In genomic region chr7:100997951-100998577, GRCm38 (mm10) we compare ENCODE assay signal across 34 mouse cellular contexts. TPM values are rescaled to one million over a fixed set of nuclear protein-coding genes. Genes with fewer than 3 reads are reported as not detected.
DNase-seq lines count a peak whose midpoint lies in the region; ATAC-seq lines count a peak whose summit lies in the region.
"Had no signal": no experiment of that assay in that cellular context is flagged by ENCODE, and none has a peak within 500 bp of the region (broad histone marks: within the 10 kb centered on the region; RNA-seq: fewer than 3 reads in every experiment).

No protein-coding gene starts in this region.

- ATAC-seq in midbrain, embryonic 11.5 days (ENCODE audit: low FRiP score), result no peak
- ATAC-seq in monocyte, adult 5-6 weeks (replicated peaks; ENCODE audit: insufficient number of reproducible peaks, low FRiP score, low TSS enrichment, poor library complexity, severe bottlenecking), result no peak
- ATAC-seq: forebrain, embryonic 15.5 days; intestine, embryonic 15.5 days; midbrain, embryonic 16.5 days had no signal

- no peak overlapping the region for H3K9ac ChIP-seq in midbrain, embryonic 11.5 days (ENCODE audit: low read length)
- H3K9ac ChIP-seq: embryonic facial prominence, embryonic 13.5 days; forebrain, embryonic 15.5 days; heart, embryonic 13.5 days; hindbrain, embryonic 15.5 days; intestine, embryonic 15.5 days; liver, embryonic 12.5 days; neural tube, embryonic 13.5 days had no signal

- no peaks in the 10 kb centered on the region for H3K9me3 ChIP-seq in midbrain, embryonic 11.5 days (ENCODE audit: control insufficient read depth, low read length)
- H3K9me3 ChIP-seq in midbrain, embryonic 10.5 days (replicated peaks), result no peaks in the 10 kb centered on the region
- H3K9me3 ChIP-seq: embryonic facial prominence, embryonic 13.5 days; forebrain, embryonic 10.5 days; forebrain, embryonic 15.5 days; heart, embryonic 13.5 days; hindbrain, embryonic 15.5 days; intestine, embryonic 15.5 days; liver, embryonic 12.5 days; neural tube, embryonic 13.5 days had no signal

- H3K4me1 ChIP-seq in midbrain, embryonic 11.5 days (ENCODE audit: control insufficient read depth, insufficient read depth, low read length), result no peaks in the 10 kb centered on the region
- peaks cover 7% of the 10 kb centered on the region for H3K4me1 ChIP-seq in midbrain, embryonic 10.5 days
- H3K4me1 ChIP-seq: forebrain, embryonic 15.5 days; hindbrain, embryonic 15.5 days; intestine, embryonic 15.5 days; neural tube, embryonic 13.5 days had no signal

- peak; percentile 5 for DNase-seq in cerebellum, adult 9-10 months
- no peak for DNase-seq in cerebellum, adult 11-12 months
- DNase-seq in gastrocnemius, postnatal 10 days, result peak; percentile 7
- DNase-seq in gastrocnemius, postnatal 25 days, result no peak
- peak; percentile 77 for DNase-seq in midbrain, embryonic 11.5 days (ENCODE audit: low spot score, missing footprints)
- DNase-seq in midbrain, embryonic 10.5 days (ENCODE audit: low spot score), result no peak
- peak; percentile 34 for DNase-seq in ZHBTc4 (ENCODE audit: low read depth, low spot score)
- DNase-seq: adrenal gland, postnatal 25 days; heart, postnatal 10 days; kidney, adult 2 months; kidney, postnatal 36 days; lung, adult 18-20 months; lung, postnatal 10 days; right cerebral cortex, postnatal 4 days; thymus, adult 18-20 months; thymus, postnatal 25 days had no signal

- H3K4me2 ChIP-seq in midbrain, embryonic 11.5 days, result no peak overlapping the region
- H3K4me2 ChIP-seq: embryonic facial prominence, embryonic 13.5 days; forebrain, embryonic 15.5 days; heart, embryonic 13.5 days; hindbrain, embryonic 15.5 days; intestine, embryonic 15.5 days; liver, embryonic 12.5 days; neural tube, embryonic 13.5 days had no signal

- no peaks in the 10 kb centered on the region for H3K36me3 ChIP-seq in midbrain, embryonic 11.5 days (ENCODE audit: control insufficient read depth, insufficient read depth, low read length)
- no peaks in the 10 kb centered on the region for H3K36me3 ChIP-seq in midbrain, embryonic 10.5 days
- H3K36me3 ChIP-seq: embryonic facial prominence, embryonic 13.5 days; forebrain, embryonic 10.5 days; forebrain, embryonic 15.5 days; heart, embryonic 13.5 days; hindbrain, embryonic 15.5 days; intestine, embryonic 15.5 days; liver, embryonic 12.5 days; neural tube, embryonic 13.5 days had no signal

- WGBS in midbrain, embryonic 11.5 days, result 84% methylated on average over 31 of the region's 31 CpGs
- WGBS in midbrain, embryonic 10.5 days, result 86% methylated on average over 31 of the region's 31 CpGs

- H3K27ac ChIP-seq in midbrain, embryonic 11.5 days (ENCODE audit: low read depth, low read length), result no peak overlapping the region
- H3K27ac ChIP-seq in midbrain, embryonic 10.5 days (replicated peaks), result no peak overlapping the region
- H3K27ac ChIP-seq: embryonic facial prominence, embryonic 13.5 days; forebrain, embryonic 10.5 days; forebrain, embryonic 15.5 days; heart, embryonic 13.5 days; hindbrain, embryonic 15.5 days; intestine, embryonic 15.5 days; layer of hippocampus, adult 2 months; left cerebral cortex, adult 2 months; liver, embryonic 12.5 days; macrophage; neural tube, embryonic 13.5 days; stomach, postnatal 0 days had no signal

- no peak overlapping the region for H3K4me3 ChIP-seq in midbrain, embryonic 11.5 days (ENCODE audit: low read depth, low read length)
- no peak overlapping the region for H3K4me3 ChIP-seq in midbrain, embryonic 10.5 days
- H3K4me3 ChIP-seq: embryonic facial prominence, embryonic 13.5 days; forebrain, embryonic 10.5 days; forebrain, embryonic 15.5 days; heart, embryonic 13.5 days; hindbrain, embryonic 15.5 days; intestine, embryonic 15.5 days; layer of hippocampus, adult 2 months; left cerebral cortex, adult 2 months; liver, embryonic 12.5 days; neural tube, embryonic 13.5 days had no signal

- no peaks in the 10 kb centered on the region for H3K27me3 ChIP-seq in midbrain, embryonic 11.5 days (ENCODE audit: control insufficient read depth, insufficient read depth, low read length)
- H3K27me3 ChIP-seq in midbrain, embryonic 10.5 days (ENCODE audit: low read depth, poor library complexity, severe bottlenecking), result peaks cover 9% of the 10 kb centered on the region; the same call in 1 of the 2 replicates
- H3K27me3 ChIP-seq: embryonic facial prominence, embryonic 13.5 days; forebrain, embryonic 15.5 days; hindbrain, embryonic 15.5 days; intestine, embryonic 15.5 days; liver, embryonic 12.5 days; neural tube, embryonic 13.5 days had no signal

RNA-seq across cellular contexts. Expression of gene P2ry2, which starts 14.6 kb away (rescaled TPM):
- total RNA-seq in gastrocnemius, postnatal 10 days (2021), result 10 to 100 TPM; 56.5 to 57.9 TPM
- total RNA-seq in gastrocnemius, postnatal 25 days (2021), result 10 to 100 TPM; 34.3 to 43.7 TPM
- polyA plus RNA-seq in midbrain, embryonic 11.5 days (2014; fragmentation: Nextera tagmentation; extraction: Ambion mirVana), result 0.07 TPM in 1 of 2 replicates, not detected in the other
- polyA plus RNA-seq in midbrain, embryonic 10.5 days (2016; fragmentation: Nextera tagmentation; extraction: Ambion mirVana), result 0.22 TPM in 2 replicates
- total RNA-seq in monocyte, adult 5-6 weeks (2017), result 0.19 to 6.9 TPM (median 0.49 TPM) in 3 replicates

RNA-seq across cellular contexts. Expression of gene P2ry6, which starts 23.6 kb away (rescaled TPM):
- 1 to 10 TPM; 2.3 to 4.0 TPM for total RNA-seq in gastrocnemius, postnatal 10 days (2021)
- 1 to 10 TPM; 1.4 to 1.9 TPM for total RNA-seq in gastrocnemius, postnatal 25 days (2021)
- polyA plus RNA-seq in midbrain, embryonic 11.5 days (2014; fragmentation: Nextera tagmentation; extraction: Ambion mirVana), result 1.6 and 2.4 TPM in 2 replicates
- polyA plus RNA-seq in midbrain, embryonic 10.5 days (2016; fragmentation: Nextera tagmentation; extraction: Ambion mirVana), result 1.8 and 2.4 TPM in 2 replicates
- 15.7 to 27.7 TPM (median 22.9 TPM) in 3 replicates for total RNA-seq in monocyte, adult 5-6 weeks (2017)
- total RNA-seq: common myeloid progenitor, adult 5-6 weeks; granulocyte monocyte progenitor cell, adult 5-6 weeks; hematopoietic stem cell, adult 5-6 weeks; megakaryocyte-erythroid progenitor cell, adult 5-6 weeks had no signal

Comparison
In these comparisons a context has a peak if more than half of its experiments do, and no peak if none do; other contexts are left out.
1. DNase-seq: peak in cerebellum, adult 9-10 months (single experiment), gastrocnemius, postnatal 10 days (single experiment), midbrain, embryonic 11.5 days (single experiment) and ZHBTc4 (single experiment); none in cerebellum, adult 11-12 months (single experiment), gastrocnemius, postnatal 25 days (single experiment) and midbrain, embryonic 10.5 days (single experiment).